ENCODE assay signal across 8 mouse cellular contexts in the genomic region with DNA sequence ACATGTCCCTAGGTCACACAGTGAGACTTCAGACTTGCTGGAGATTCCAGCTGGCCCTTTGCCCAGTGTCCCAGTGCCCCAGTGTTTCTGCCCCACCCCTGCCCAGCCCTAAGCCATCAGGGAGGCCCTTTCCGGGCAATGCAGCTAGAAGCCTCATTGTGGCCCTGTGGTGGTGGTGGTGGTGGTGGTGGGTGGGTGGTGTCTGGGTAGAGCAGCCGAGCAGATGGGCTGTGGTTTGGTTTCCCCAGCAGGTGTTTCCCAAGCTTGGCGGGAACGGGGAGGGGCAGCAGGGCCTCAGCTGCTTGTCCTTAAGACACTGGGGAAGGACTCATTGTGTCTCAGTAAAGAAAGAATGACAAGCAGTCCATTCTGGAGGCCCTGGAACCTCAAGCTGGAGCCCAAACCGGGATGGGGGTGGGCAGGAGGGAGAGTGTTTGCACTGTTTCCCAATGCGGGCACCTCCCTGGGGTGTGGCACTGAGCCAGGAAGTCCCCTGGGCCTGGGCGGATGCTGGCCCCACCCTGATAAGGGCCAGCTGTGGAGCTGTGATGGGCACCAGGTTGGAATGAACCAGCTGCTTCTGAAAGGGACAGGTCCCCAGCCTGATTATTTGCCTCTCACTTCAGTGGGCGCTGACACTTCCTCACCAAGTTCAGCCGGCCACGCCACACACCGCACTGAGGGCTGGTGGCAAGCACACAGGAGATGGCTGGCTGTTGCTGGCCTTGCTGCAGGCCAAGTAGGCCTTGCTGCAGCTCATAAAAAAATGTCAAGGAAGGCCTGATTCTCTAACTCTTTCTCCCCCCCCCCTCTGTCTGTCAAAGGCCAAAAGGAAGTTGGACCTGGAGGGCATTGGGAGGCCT. TPM values are rescaled to one million over a fixed set of nuclear protein-coding genes. Genes with fewer than 3 reads are reported as not detected.
DNase-seq lines count a peak whose midpoint lies in the region; ATAC-seq and TF ChIP-seq lines count a peak whose summit lies in the region.

No protein-coding gene starts in this region.

- peak overlapping the region; percentile 2; the same call in 1 of the 2 replicates for H3K4me2 ChIP-seq in limb, embryonic 12.5 days
- no peak overlapping the region for H3K4me2 ChIP-seq in midbrain, embryonic 14.5 days (ENCODE audit: low read length)

- 73% methylated on average over 11 of the region's 11 CpGs for WGBS in embryonic facial prominence, embryonic 10.5 days
- WGBS in limb, embryonic 12.5 days, result 71% methylated on average over 11 of the region's 11 CpGs
- WGBS in midbrain, embryonic 14.5 days, result 38% methylated on average over 11 of the region's 11 CpGs

- peaks cover 26% of the 10 kb centered on the region; the same call in 1 of the 2 replicates for H3K36me3 ChIP-seq in embryonic facial prominence, embryonic 10.5 days (replicated peaks)
- 0 out of 2 replicates have a peak, but pooled peaks cover 9% of the 10 kb centered on the region for H3K36me3 ChIP-seq in limb, embryonic 12.5 days
- H3K36me3 ChIP-seq in midbrain, embryonic 14.5 days (ENCODE audit: control insufficient read depth, insufficient read depth, low read length), result no peaks in the 10 kb centered on the region

- intact Hi-C loops in left cerebral cortex, postnatal 4 days (cut with DNase I), result no loop called here
- intact Hi-C loops in left cerebral cortex, adult 2 months (cut with DNase I), result no loop called here
- intact Hi-C loops in heart, postnatal 10 days (cut with DNase I), result no loop called here

- H3K27me3 ChIP-seq in embryonic facial prominence, embryonic 10.5 days (replicated peaks; ENCODE audit: low read depth, poor library complexity, severe bottlenecking), result no peaks in the 10 kb centered on the region; the same call in 1 of the 2 replicates
- H3K27me3 ChIP-seq in limb, embryonic 12.5 days, result no peaks in the 10 kb centered on the region
- H3K27me3 ChIP-seq in midbrain, embryonic 14.5 days (ENCODE audit: control insufficient read depth, insufficient read depth, low read length), result no peaks in the 10 kb centered on the region

- ATAC-seq in limb, embryonic 12.5 days (ENCODE audit: insufficient number of reproducible peaks, insufficient read depth, low FRiP score, low TSS enrichment, low read depth), result no peak
- ATAC-seq in midbrain, embryonic 14.5 days (ENCODE audit: low FRiP score, low TSS enrichment), result peak; percentile 29; the same call in 1 of the 2 replicates
- ATAC-seq in inflammation-experienced regulatory T-cells, adult 6 months, result no peak

- no peaks in the 10 kb centered on the region for H3K9me3 ChIP-seq in embryonic facial prominence, embryonic 10.5 days
- no peaks in the 10 kb centered on the region for H3K9me3 ChIP-seq in limb, embryonic 12.5 days
- no peaks in the 10 kb centered on the region for H3K9me3 ChIP-seq in midbrain, embryonic 14.5 days (ENCODE audit: control insufficient read depth, low read length)

- no peak overlapping the region for H3K4me3 ChIP-seq in left cerebral cortex, adult 2 months
- H3K4me3 ChIP-seq in embryonic facial prominence, embryonic 10.5 days, result peak overlapping the region; percentile 21; the same call in 1 of the 2 replicates
- H3K4me3 ChIP-seq in limb, embryonic 12.5 days (replicated peaks), result no peak overlapping the region
- H3K4me3 ChIP-seq in midbrain, embryonic 14.5 days (replicated peaks; ENCODE audit: low read depth, low read length), result no peak overlapping the region

- peak; percentile 78 for DNase-seq in left cerebral cortex, postnatal 4 days
- DNase-seq in left cerebral cortex, adult 2 months (ENCODE audit: extremely low spot score in 1 of 2, low spot score in 2 of 2), result no peak
- DNase-seq in embryonic facial prominence, embryonic 10.5 days (ENCODE audit: low spot score), result peak; percentile 15
- DNase-seq in heart, postnatal 10 days, result peak; percentile 57 to 74
- peak; percentile 44 for DNase-seq in midbrain, embryonic 14.5 days
- DNase-seq in urinary bladder, adult 2 months (ENCODE audit: low spot score), result no peak

- H3K27ac ChIP-seq in left cerebral cortex, adult 2 months, result no peak overlapping the region
- peak overlapping the region; percentile 61 for H3K27ac ChIP-seq in embryonic facial prominence, embryonic 10.5 days (replicated peaks)
- H3K27ac ChIP-seq in limb, embryonic 12.5 days, result peak overlapping the region; percentile 35; the same call in 1 of the 2 replicates
- H3K27ac ChIP-seq in midbrain, embryonic 14.5 days (replicated peaks; ENCODE audit: low read depth, low read length), result peak overlapping the region; percentile 41; the same call in 1 of the 2 replicates

- H3K4me1 ChIP-seq in embryonic facial prominence, embryonic 10.5 days, result peaks cover 84% of the 10 kb centered on the region
- peaks cover 70% of the 10 kb centered on the region for H3K4me1 ChIP-seq in limb, embryonic 12.5 days (replicated peaks)
- peaks cover 11% of the 10 kb centered on the region; the same call in 1 of the 2 replicates for H3K4me1 ChIP-seq in midbrain, embryonic 14.5 days (ENCODE audit: control insufficient read depth, insufficient read depth, low read length)

- no peak for TF ChIP-seq CTCF in left cerebral cortex, adult 2 months (IDR thresholded peaks at IDR 0.05)

- H3K9ac ChIP-seq in limb, embryonic 12.5 days (replicated peaks), result no peak overlapping the region
- H3K9ac ChIP-seq in midbrain, embryonic 14.5 days (replicated peaks; ENCODE audit: low read length), result no peak overlapping the region

RNA-seq across cellular contexts. Expression of a gene that starts 5.6 kb away (rescaled TPM):
- total RNA-seq in left cerebral cortex, postnatal 4 days (2021), result 1 to 10 TPM; 1.4 to 1.5 TPM
- total RNA-seq in left cerebral cortex, adult 2 months (2021), result 1 to 10 TPM in 1 of 2 experiments, under 1 TPM in 1; 0.36 to 1.3 TPM
- 6.2 TPM in 2 replicates for polyA plus RNA-seq in embryonic facial prominence, embryonic 10.5 days (2016; fragmentation: Nextera tagmentation; extraction: Ambion mirVana)
- total RNA-seq in heart, postnatal 10 days (2021), result 1 to 10 TPM; 4.3 to 6.8 TPM
- polyA plus RNA-seq in limb, embryonic 12.5 days (2016; fragmentation: Nextera tagmentation; extraction: Ambion mirVana), result 10.6 and 10.8 TPM in 2 replicates
- 1.2 and 1.7 TPM in 2 replicates for polyA plus RNA-seq in midbrain, embryonic 14.5 days (2014; fragmentation: Nextera tagmentation; extraction: Ambion mirVana)
- polyA plus RNA-seq in inflammation-experienced regulatory T-cells, adult 6 months (2017; shearing (Covaris generic)), result 10 to 100 TPM; 15.0 to 44.4 (median 16.8) TPM
- polyA plus RNA-seq in urinary bladder, adult 2 months (2012; rRNA removed), result 0.50 TPM in 2 replicates

RNA-seq across cellular contexts. Expression of a gene that starts 28.3 kb away (rescaled TPM):
- total RNA-seq in left cerebral cortex, postnatal 4 days (2021), result 1 to 10 TPM; 4.2 to 4.9 TPM
- total RNA-seq in left cerebral cortex, adult 2 months (2021), result 1 to 10 TPM; 2.2 to 2.4 TPM
- 4.2 and 5.3 TPM in 2 replicates for polyA plus RNA-seq in embryonic facial prominence, embryonic 10.5 days (2016; fragmentation: Nextera tagmentation; extraction: Ambion mirVana)
- 10 to 100 TPM in 1 of 2 experiments, 1 to 10 TPM in 1; 5.7 to 10.8 TPM for total RNA-seq in heart, postnatal 10 days (2021)
- 9.9 and 11.3 TPM in 2 replicates for polyA plus RNA-seq in limb, embryonic 12.5 days (2016; fragmentation: Nextera tagmentation; extraction: Ambion mirVana)
- 1.8 and 3.4 TPM in 2 replicates for polyA plus RNA-seq in midbrain, embryonic 14.5 days (2014; fragmentation: Nextera tagmentation; extraction: Ambion mirVana)
- under 1 TPM in 1 of 3 experiments, not detected in 2; 0.16 TPM for polyA plus RNA-seq in inflammation-experienced regulatory T-cells, adult 6 months (2017; shearing (Covaris generic))
- 11.7 and 11.8 TPM in 2 replicates for polyA plus RNA-seq in urinary bladder, adult 2 months (2012; rRNA removed)

RNA-seq across cellular contexts. Expression of a gene that starts 34.5 kb away (rescaled TPM):
- total RNA-seq in left cerebral cortex, postnatal 4 days (2021), result 10 to 100 TPM; 50.9 to 52.7 TPM
- total RNA-seq in left cerebral cortex, adult 2 months (2021), result 10 to 100 TPM; 26.8 to 36.1 TPM
- 593 and 611 TPM in 2 replicates for polyA plus RNA-seq in embryonic facial prominence, embryonic 10.5 days (2016; fragmentation: Nextera tagmentation; extraction: Ambion mirVana)
- total RNA-seq in heart, postnatal 10 days (2021), result 100 to 1,000 TPM; 104 TPM
- 652 and 658 TPM in 2 replicates for polyA plus RNA-seq in limb, embryonic 12.5 days (2016; fragmentation: Nextera tagmentation; extraction: Ambion mirVana)
- polyA plus RNA-seq in midbrain, embryonic 14.5 days (2014; fragmentation: Nextera tagmentation; extraction: Ambion mirVana), result 108 and 140 TPM in 2 replicates
- 100 to 1,000 TPM; 125 to 343 (median 290) TPM for polyA plus RNA-seq in inflammation-experienced regulatory T-cells, adult 6 months (2017; shearing (Covaris generic))
- 272 and 386 TPM in 2 replicates for polyA plus RNA-seq in urinary bladder, adult 2 months (2012; rRNA removed)

Comparison
In these comparisons a context has a peak if more than half of its experiments do, and no peak if none do; other contexts are left out.
1. DNase-seq: peak in left cerebral cortex, postnatal 4 days (single experiment), embryonic facial prominence, embryonic 10.5 days (single experiment), heart, postnatal 10 days (2 of 2) and midbrain, embryonic 14.5 days (single experiment); none in left cerebral cortex, adult 2 months (0 of 2) and urinary bladder, adult 2 months (single experiment).